7 mouse cellular contexts compared by ENCODE assay signal in the genomic region with DNA sequence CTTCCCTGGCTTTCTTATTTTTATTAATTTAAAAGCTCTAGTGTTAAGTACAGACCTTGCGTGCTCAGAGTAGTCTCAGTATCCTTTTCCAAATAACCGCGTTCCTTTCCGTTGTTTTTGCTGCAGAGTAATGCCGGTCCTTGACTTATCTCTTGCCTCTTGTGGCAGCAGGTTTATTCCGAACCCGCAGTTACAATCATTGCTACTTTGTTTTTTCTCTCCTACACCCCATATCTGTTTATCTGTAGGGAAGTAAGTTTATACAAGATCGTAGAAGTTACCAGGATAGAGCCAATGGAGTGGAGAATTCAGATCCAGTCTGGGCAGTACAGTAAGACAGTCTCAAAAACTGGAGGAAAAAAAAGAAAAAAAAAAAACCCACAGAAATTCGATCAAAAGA. TPM values are rescaled to one million over a fixed set of nuclear protein-coding genes. Genes with fewer than 3 reads are reported as not detected.
DNase-seq lines count a peak whose midpoint lies in the region; ATAC-seq and TF ChIP-seq lines count a peak whose summit lies in the region.

No protein-coding gene starts in this region.

- no peak for DNase-seq in lung, adult 2 months
- DNase-seq in lung, postnatal 14 days: no peak
- no peak for DNase-seq in limb, embryonic 11.5 days (ENCODE audit: low spot score)
- no peak for DNase-seq in right cerebral cortex, adult 2 months (ENCODE audit: low spot score in 2 of 2)
- DNase-seq in left cerebral cortex, adult 18-20 months (ENCODE audit: low spot score in 2 of 2): no peak

- H3K4me2 ChIP-seq in embryonic facial prominence, embryonic 15.5 days (replicated peaks): peak overlapping the region; percentile 64
- peak overlapping the region; percentile 70 for H3K4me2 ChIP-seq in limb, embryonic 11.5 days (ENCODE audit: low read depth, severe bottlenecking)
- H3K4me2 ChIP-seq in neural tube, embryonic 15.5 days: peak overlapping the region; percentile 71

- WGBS in lung, adult 2 months: 3% methylated on average over 9 of the region's 9 CpGs
- 2% methylated on average over 9 of the region's 9 CpGs for WGBS in embryonic facial prominence, embryonic 15.5 days
- WGBS in limb, embryonic 11.5 days: 8% methylated on average over 9 of the region's 9 CpGs
- WGBS in neural tube, embryonic 15.5 days: 4% methylated on average over 9 of the region's 9 CpGs

- H3K4me3 ChIP-seq in lung, adult 2 months (replicated peaks; ENCODE audit: extremely low read depth, low read depth, low read length): peak overlapping the region; percentile 16
- H3K4me3 ChIP-seq in embryonic facial prominence, embryonic 15.5 days (replicated peaks): peak overlapping the region; percentile 98
- H3K4me3 ChIP-seq in limb, embryonic 11.5 days (ENCODE audit: low read depth, low read length): peak overlapping the region; percentile 94
- H3K4me3 ChIP-seq in neural tube, embryonic 15.5 days (replicated peaks): peak overlapping the region; percentile 99

- peaks cover 5% of the 10 kb centered on the region; the same call in 1 of the 2 replicates for H3K4me1 ChIP-seq in lung, adult 2 months (ENCODE audit: control insufficient read depth, insufficient read depth, low read length)
- H3K4me1 ChIP-seq in embryonic facial prominence, embryonic 15.5 days: peaks cover 41% of the 10 kb centered on the region
- peaks cover 7% of the 10 kb centered on the region for H3K4me1 ChIP-seq in limb, embryonic 11.5 days (ENCODE audit: control insufficient read depth, insufficient read depth, low read length)
- H3K4me1 ChIP-seq in neural tube, embryonic 15.5 days: peaks cover 48% of the 10 kb centered on the region

- H3K9ac ChIP-seq in embryonic facial prominence, embryonic 15.5 days: peak overlapping the region; percentile 98
- H3K9ac ChIP-seq in limb, embryonic 11.5 days (ENCODE audit: low read length): peak overlapping the region; percentile 96
- H3K9ac ChIP-seq in neural tube, embryonic 15.5 days (replicated peaks): peak overlapping the region; percentile 98

- ATAC-seq in embryonic facial prominence, embryonic 15.5 days (ENCODE audit: insufficient number of reproducible peaks, low FRiP score, low TSS enrichment, low read depth): no peak
- no peak for ATAC-seq in limb, embryonic 11.5 days (ENCODE audit: insufficient number of reproducible peaks, low FRiP score, low TSS enrichment, low read depth)
- no peak for ATAC-seq in neural tube, embryonic 15.5 days (ENCODE audit: low FRiP score)

- no peak for TF ChIP-seq CTCF in lung, adult 2 months (IDR thresholded peaks at IDR 0.05; ENCODE audit: insufficient read depth, low read length)

- peaks cover 59% of the 10 kb centered on the region for H3K36me3 ChIP-seq in embryonic facial prominence, embryonic 15.5 days
- peaks cover 47% of the 10 kb centered on the region for H3K36me3 ChIP-seq in limb, embryonic 11.5 days (ENCODE audit: control insufficient read depth, insufficient read depth, low read length)
- peaks cover 38% of the 10 kb centered on the region for H3K36me3 ChIP-seq in neural tube, embryonic 15.5 days

- H3K9me3 ChIP-seq in embryonic facial prominence, embryonic 15.5 days (replicated peaks): no peaks in the 10 kb centered on the region
- H3K9me3 ChIP-seq in limb, embryonic 11.5 days (ENCODE audit: control insufficient read depth, low read length): peaks cover 2% of the 10 kb centered on the region; the same call in 1 of the 2 replicates
- H3K9me3 ChIP-seq in neural tube, embryonic 15.5 days (replicated peaks): no peaks in the 10 kb centered on the region

- peak overlapping the region; percentile 97 for H3K27ac ChIP-seq in embryonic facial prominence, embryonic 15.5 days (replicated peaks)
- H3K27ac ChIP-seq in limb, embryonic 11.5 days (replicated peaks; ENCODE audit: low read depth, low read length): peak overlapping the region; percentile 98; the same call in 1 of the 2 replicates
- peak overlapping the region; percentile 97 for H3K27ac ChIP-seq in neural tube, embryonic 15.5 days (replicated peaks)

- TF ChIP-seq POLR2A in lung, adult 2 months (IDR thresholded peaks at IDR 0.05; ENCODE audit: borderline replicate concordance, extremely low read depth, low read depth, low read length): no peak

- no peaks in the 10 kb centered on the region for H3K27me3 ChIP-seq in embryonic facial prominence, embryonic 15.5 days
- no peaks in the 10 kb centered on the region for H3K27me3 ChIP-seq in limb, embryonic 11.5 days (ENCODE audit: control insufficient read depth, insufficient read depth, low read length)
- no peaks in the 10 kb centered on the region for H3K27me3 ChIP-seq in neural tube, embryonic 15.5 days (replicated peaks)

RNA-seq across cellular contexts. Expression of a gene that starts 0.8 kb away (rescaled TPM):
- polyA plus RNA-seq in lung, adult 2 months (2012; rRNA removed): 26.5 and 28.5 TPM in 2 replicates
- 22.4 and 23.9 TPM in 2 replicates for polyA plus RNA-seq in embryonic facial prominence, embryonic 15.5 days (2015; fragmentation: Nextera tagmentation; extraction: Ambion mirVana)
- polyA plus RNA-seq in limb, embryonic 11.5 days (2014; fragmentation: Nextera tagmentation; extraction: Ambion mirVana): 23.1 and 29.3 TPM in 2 replicates
- polyA plus RNA-seq in neural tube, embryonic 15.5 days (2015; fragmentation: Nextera tagmentation; extraction: Ambion mirVana): 15.8 and 40.6 TPM in 2 replicates
- 1 to 10 TPM; 4.4 to 4.5 TPM for total RNA-seq in left cerebral cortex, adult 18-20 months (2021)

RNA-seq across cellular contexts. Expression of a gene that starts 0.9 kb away (rescaled TPM):
- polyA plus RNA-seq in lung, adult 2 months (2012; rRNA removed): 8.9 and 11.6 TPM in 2 replicates
- 41.3 and 42.5 TPM in 2 replicates for polyA plus RNA-seq in embryonic facial prominence, embryonic 15.5 days (2015; fragmentation: Nextera tagmentation; extraction: Ambion mirVana)
- 24.2 and 29.1 TPM in 2 replicates for polyA plus RNA-seq in limb, embryonic 11.5 days (2014; fragmentation: Nextera tagmentation; extraction: Ambion mirVana)
- polyA plus RNA-seq in neural tube, embryonic 15.5 days (2015; fragmentation: Nextera tagmentation; extraction: Ambion mirVana): 47.5 and 48.8 TPM in 2 replicates
- 10 to 100 TPM; 21.3 to 22.1 TPM for total RNA-seq in left cerebral cortex, adult 18-20 months (2021)

RNA-seq across cellular contexts. Expression of a gene that starts 10.3 kb away (rescaled TPM):
- polyA plus RNA-seq in lung, adult 2 months (2012; rRNA removed): 57.4 and 82.8 TPM in 2 replicates
- polyA plus RNA-seq in embryonic facial prominence, embryonic 15.5 days (2015; fragmentation: Nextera tagmentation; extraction: Ambion mirVana): 73.7 and 77.5 TPM in 2 replicates
- 65.6 and 69.0 TPM in 2 replicates for polyA plus RNA-seq in limb, embryonic 11.5 days (2014; fragmentation: Nextera tagmentation; extraction: Ambion mirVana)
- polyA plus RNA-seq in neural tube, embryonic 15.5 days (2015; fragmentation: Nextera tagmentation; extraction: Ambion mirVana): 72.3 and 83.5 TPM in 2 replicates
- total RNA-seq in left cerebral cortex, adult 18-20 months (2021): 10 to 100 TPM; 55.2 to 57.9 TPM

RNA-seq across cellular contexts. Expression of a gene that starts 25.1 kb away (rescaled TPM):
- polyA plus RNA-seq in lung, adult 2 months (2012; rRNA removed): 1.3 and 135 TPM in 2 replicates
- 585 and 767 TPM in 2 replicates for polyA plus RNA-seq in embryonic facial prominence, embryonic 15.5 days (2015; fragmentation: Nextera tagmentation; extraction: Ambion mirVana)
- 33.6 and 33.7 TPM in 2 replicates for polyA plus RNA-seq in limb, embryonic 11.5 days (2014; fragmentation: Nextera tagmentation; extraction: Ambion mirVana)
- 42.1 and 72.2 TPM in 2 replicates for polyA plus RNA-seq in neural tube, embryonic 15.5 days (2015; fragmentation: Nextera tagmentation; extraction: Ambion mirVana)
- total RNA-seq in left cerebral cortex, adult 18-20 months (2021): 1 to 10 TPM; 2.1 to 3.0 TPM

RNA-seq across cellular contexts. Expression of a gene that starts 25.5 kb away (rescaled TPM):
- 30.3 and 32.9 TPM in 2 replicates for polyA plus RNA-seq in lung, adult 2 months (2012; rRNA removed)
- polyA plus RNA-seq in embryonic facial prominence, embryonic 15.5 days (2015; fragmentation: Nextera tagmentation; extraction: Ambion mirVana): 29.4 and 32.5 TPM in 2 replicates
- polyA plus RNA-seq in limb, embryonic 11.5 days (2014; fragmentation: Nextera tagmentation; extraction: Ambion mirVana): 24.8 and 30.6 TPM in 2 replicates
- 30.0 and 35.6 TPM in 2 replicates for polyA plus RNA-seq in neural tube, embryonic 15.5 days (2015; fragmentation: Nextera tagmentation; extraction: Ambion mirVana)
- total RNA-seq in left cerebral cortex, adult 18-20 months (2021): 10 to 100 TPM; 90.8 to 94.1 TPM

Comparison
In these comparisons a context has a peak if more than half of its experiments do, and no peak if none do; other contexts are left out.
1. H3K4me3 ChIP-seq: peak in every context shown above with its lines; median percentile 99 in neural tube, embryonic 15.5 days; 98 in embryonic facial prominence, embryonic 15.5 days; 94 in limb, embryonic 11.5 days; 16 in lung, adult 2 months.